Mouse (Mus musculus) lung, postnatal 0 days (tissue): ENCODE measurements around the gene Tcf20. TPM values are rescaled to one million over a fixed set of nuclear protein-coding genes. Genes with fewer than 3 reads are reported as not detected.

Experiments used
- ATAC-seq: fragments of 200-750 bp; cut with Nextera tagmentation; 2 replicates; pipeline ENCODE4 v1.8.0; 2017; ENCODE audit warnings: moderate library complexity
- DNase-seq: peaks from one replicate; pipeline ENCODE4 v3.0.0-alpha.2; 2016; ENCODE audit warnings: low spot score
- H3K27ac ChIP-seq: fragments of 300-500 bp; sonication (generic); 2 replicates; pipeline ENCODE4 v1.5.1; 2014; ENCODE audit warnings: antibody characterized with exemption, mild to moderate bottlenecking, low read length, mixed read lengths
- H3K27me3 ChIP-seq: fragments of 300-500 bp; sonication (generic); replicated peaks from 2 replicates; pipeline ENCODE4 v1.6.1; 2014; ENCODE audit warnings: low read length, mixed read lengths; ENCODE audit not compliant: insufficient read depth
- H3K36me3 ChIP-seq: fragments of 300-500 bp; sonication (generic); 2 replicates; pipeline ENCODE4 v1.6.1; 2014; ENCODE audit warnings: low read length, mixed read lengths; ENCODE audit not compliant: insufficient read depth
- H3K4me1 ChIP-seq: fragments of 300-500 bp; sonication (generic); 2 replicates; pipeline ENCODE4 v1.6.1; 2014; ENCODE audit warnings: antibody characterized with exemption, low read depth, low read length, mixed read lengths; ENCODE audit not compliant: insufficient read depth
- H3K4me2 ChIP-seq: fragments of 300-500 bp; sonication (generic); replicated peaks from 2 replicates; pipeline ENCODE4 v1.6.1; 2014; ENCODE audit warnings: low read depth, mild to moderate bottlenecking, low read length, moderate library complexity, mixed read lengths
- H3K4me3 ChIP-seq: fragments of 300-500 bp; sonication (generic); 2 replicates; pipeline ENCODE4 v1.5.1; 2014; ENCODE audit warnings: low read depth, low read length
- H3K9ac ChIP-seq: fragments of 300-500 bp; sonication (generic); replicated peaks from 2 replicates; pipeline ENCODE4 v1.6.1; 2014; ENCODE audit warnings: low read depth, mild to moderate bottlenecking
- H3K9me3 ChIP-seq: fragments of 300-500 bp; sonication (generic); 2 replicates; pipeline ENCODE4 v1.6.1; 2016; ENCODE audit warnings: low read length, mixed read lengths
- CTCF ChIP-seq: IDR thresholded peaks from 2 replicates; pipeline ENCODE4 v1.5.1; 2016; ENCODE audit warnings: antibody characterized with exemption, mild to moderate bottlenecking
- EP300 ChIP-seq: IDR thresholded peaks from 2 replicates; pipeline ENCODE4 v1.6.1; 2016; ENCODE audit warnings: antibody characterized with exemption, mild to moderate bottlenecking, control low read depth
- WGBS: fragments of 180-500 bp; shearing (Covaris S2); extraction: QIAGEN DNeasy Blood & Tissue Kit; methylation state at CpG from one replicate; pipeline ENCODE4 v1.1.7; 2014; 5-methylcytosine and 5-hydroxymethylcytosine counted together
- polyA plus RNA-seq: library from polyadenylated mRNA; unstranded; fragments of >200 nt; fragmentation: Nextera tagmentation; extraction: Ambion mirVana; gene quantifications from 2 replicates; pipeline ENCODE4 v1.2.1, GENCODE M21; 2015

Tcf20 gene
- 6.1 and 7.3 TPM in 2 replicates for polyA plus RNA-seq

GRCm38 (mm10) chr15:82987732-82988112 is at the start of gene Tcf20:
Gene Tcf20, minus strand, starts transcription at chr15:82987872.
- H3K27ac ChIP-seq: no peak within 1 kb of the TSS
- H3K4me1 ChIP-seq: no peaks in the 10 kb centered on the region

GRCm38 (mm10) chr15:83036900-83037519 is 49.3 kb upstream of the Tcf20 start:
- WGBS: 62% methylated on average over 14 of the region's 14 CpGs

More at GRCm38 (mm10) chr15:82987732-82988112, at the start of gene Tcf20:
- peak within 1 kb of the TSS; percentile 42 for H3K4me3 ChIP-seq
- no peaks in the 10 kb centered on the region for H3K36me3 ChIP-seq
- DNase-seq (peak; percentile 92), ATAC-seq (peak; percentile 97)
- TF ChIP-seq CTCF: no peak
- no peak for TF ChIP-seq EP300
- WGBS: under 1% methylated on average over 20 of the region's 20 CpGs
- H3K27me3 ChIP-seq: peaks cover 14% of the 10 kb centered on the region
- H3K4me2 ChIP-seq: peak within 1 kb of the TSS; percentile 83
- no peaks in the 10 kb centered on the region for H3K9me3 ChIP-seq
- H3K9ac ChIP-seq: no peak within 1 kb of the TSS

GRCm38 (mm10) chr15:83036089-83036488 is 48.4 kb upstream of the Tcf20 start:
- peak; percentile 33 for DNase-seq
- WGBS: 54% methylated on average over 7 of the region's 7 CpGs
- H3K4me1 ChIP-seq: peaks cover 3% of the 10 kb centered on the region; the same call in 1 of the 2 replicates
- no peak for TF ChIP-seq CTCF
- TF ChIP-seq EP300: no peak
- H3K4me2 ChIP-seq: no peak overlapping the region
- no peak overlapping the region for H3K27ac ChIP-seq
- no peaks in the 10 kb centered on the region for H3K27me3 ChIP-seq
- no peak overlapping the region for H3K9ac ChIP-seq
- no peaks in the 10 kb centered on the region for H3K36me3 ChIP-seq
- no peaks in the 10 kb centered on the region for H3K9me3 ChIP-seq
- ATAC-seq: no peak
- H3K4me3 ChIP-seq: no peak overlapping the region

More at GRCm38 (mm10) chr15:83036900-83037519, 49.3 kb upstream of the Tcf20 start:
- Histone ChIP-seq H3K4me2 (no peak overlapping the region), H3K4me3 (no peak overlapping the region), H3K27me3 (no peaks in the 10 kb centered on the region), H3K9ac (no peak overlapping the region), H3K27ac (no peak overlapping the region), H3K4me1 (peaks cover 3% of the 10 kb centered on the region; the same call in 1 of the 2 replicates), H3K9me3 (no peaks in the 10 kb centered on the region), H3K36me3 (no peaks in the 10 kb centered on the region)
- TF ChIP-seq CTCF (no peak), EP300 (no peak)
- no peak for ATAC-seq
- no peak for DNase-seq

GRCm38 (mm10) chr15:83034275-83034977 is 46.8 kb upstream of the Tcf20 start:
- no peak overlapping the region for H3K4me2 ChIP-seq
- 18% methylated on average over 17 of the region's 17 CpGs for WGBS
- no peaks in the 10 kb centered on the region for H3K36me3 ChIP-seq
- TF ChIP-seq CTCF (no peak), EP300 (no peak)
- no peak overlapping the region for H3K9ac ChIP-seq
- no peak for DNase-seq
- peaks cover 3% of the 10 kb centered on the region; the same call in 1 of the 2 replicates for H3K4me1 ChIP-seq
- no peak for ATAC-seq
- H3K9me3 ChIP-seq: no peaks in the 10 kb centered on the region
- H3K27me3 ChIP-seq: no peaks in the 10 kb centered on the region
- H3K4me3 ChIP-seq: no peak overlapping the region; the same call in 1 of the 2 replicates
- H3K27ac ChIP-seq: no peak overlapping the region

GRCm38 (mm10) chr15:83032981-83033541 is 45.4 kb upstream of the Tcf20 start, which contains the start of gene Nfam1:
Gene Nfam1, minus strand, starts transcription at chr15:83033306.
- Histone ChIP-seq H3K9ac (no peak within 1 kb of the TSS), H3K4me2 (no peak within 1 kb of the TSS), H3K27ac (no peak within 1 kb of the TSS), H3K27me3 (no peaks in the 10 kb centered on the region), H3K4me1 (peaks cover 3% of the 10 kb centered on the region; the same call in 1 of the 2 replicates), H3K4me3 (peak within 1 kb of the TSS; percentile 8; the same call in 1 of the 2 replicates), H3K9me3 (no peaks in the 10 kb centered on the region), H3K36me3 (no peaks in the 10 kb centered on the region)
- 23% methylated on average over 17 of the region's 17 CpGs for WGBS
- ATAC-seq (peak; percentile 11; the same call in 1 of the 2 replicates), DNase-seq (peak; percentile 73)
- TF ChIP-seq EP300: no peak
- 0 out of 2 replicates have a peak, but pooled peaks have one; percentile 12 for TF ChIP-seq CTCF

- 63% methylated on average over 4 of the region's 4 CpGs for WGBS
- no peaks in the 10 kb centered on the region for H3K27me3 ChIP-seq
- TF ChIP-seq CTCF (no peak), EP300 (no peak)
- ATAC-seq (peak; percentile 59), DNase-seq (peak; percentile 78)
- no peaks in the 10 kb centered on the region; the same call in 1 of the 2 replicates for H3K4me1 ChIP-seq
- H3K36me3 ChIP-seq: no peaks in the 10 kb centered on the region
- no peak overlapping the region for H3K27ac ChIP-seq
- H3K9ac ChIP-seq: no peak overlapping the region
- H3K4me2 ChIP-seq: no peak overlapping the region
- H3K4me3 ChIP-seq: no peak overlapping the region
- H3K9me3 ChIP-seq: no peaks in the 10 kb centered on the region
Observed at GRCm38 (mm10) chr15:83030884-83031283, 43.2 kb upstream of the Tcf20 start.
